Mouse (Mus musculus) stomach, embryonic 16.5 days (tissue): ENCODE results near the gene B3gnt7. TPM values are rescaled to one million over a fixed set of nuclear protein-coding genes. Genes with fewer than 3 reads are reported as not detected.

ENCODE experiments used
- ATAC-seq: fragments of 200-750 bp; cut with Nextera tagmentation; 2 replicates; pipeline ENCODE4 v1.8.0; 2017; ENCODE audit warnings: moderate number of reproducible peaks, moderate TSS enrichment; ENCODE audit not compliant: insufficient read depth, low FRiP score
- H3K27ac ChIP-seq: fragments of 300-500 bp; sonication (generic); 2 replicates; pipeline ENCODE4 v1.5.1; 2014; ENCODE audit warnings: low read length
- H3K27me3 ChIP-seq: fragments of 300-500 bp; sonication (generic); 2 replicates; pipeline ENCODE4 v1.6.1; 2014; ENCODE audit warnings: low read length, control low read depth, mixed read lengths; ENCODE audit not compliant: control insufficient read depth, insufficient read depth
- H3K36me3 ChIP-seq: fragments of 300-500 bp; sonication (generic); 2 replicates; pipeline ENCODE4 v1.6.1; 2014; ENCODE audit warnings: low read length; ENCODE audit not compliant: control insufficient read depth, insufficient read depth
- H3K4me1 ChIP-seq: fragments of 300-500 bp; sonication (generic); 2 replicates; pipeline ENCODE4 v1.6.1; 2014; ENCODE audit warnings: low read length, control low read depth, mixed read lengths; ENCODE audit not compliant: control insufficient read depth, insufficient read depth
- H3K4me2 ChIP-seq: fragments of 300-500 bp; sonication (generic); 2 replicates; pipeline ENCODE4 v1.6.1; 2014; ENCODE audit warnings: low read depth, low read length, mixed read lengths
- H3K4me3 ChIP-seq: fragments of 300-500 bp; sonication (generic); replicated peaks from 2 replicates; pipeline ENCODE4 v1.5.1; 2014; ENCODE audit warnings: mild to moderate bottlenecking, low read length
- H3K9ac ChIP-seq: fragments of 300-500 bp; sonication (generic); 2 replicates; pipeline ENCODE4 v1.6.1; 2014; ENCODE audit warnings: low read length
- H3K9me3 ChIP-seq: fragments of 300-500 bp; sonication (generic); replicated peaks from 2 replicates; pipeline ENCODE4 v1.6.1; 2016; ENCODE audit warnings: low read length, control low read depth; ENCODE audit not compliant: control insufficient read depth
- WGBS: fragments of 180-500 bp; shearing (Covaris S2); extraction: QIAGEN DNeasy Blood & Tissue Kit; methylation state at CpG from one replicate; pipeline ENCODE4 v1.1.7; 2014; 5-methylcytosine and 5-hydroxymethylcytosine counted together
- polyA plus RNA-seq: library from polyadenylated mRNA; unstranded; fragments of >200 nt; fragmentation: Nextera tagmentation; extraction: Ambion mirVana; gene quantifications from 2 replicates; pipeline ENCODE4 v1.2.1, GENCODE M21; 2015

Gene B3gnt7
- polyA plus RNA-seq, 1 experiment from 2014 or later: 4.8 TPM

DNA sequence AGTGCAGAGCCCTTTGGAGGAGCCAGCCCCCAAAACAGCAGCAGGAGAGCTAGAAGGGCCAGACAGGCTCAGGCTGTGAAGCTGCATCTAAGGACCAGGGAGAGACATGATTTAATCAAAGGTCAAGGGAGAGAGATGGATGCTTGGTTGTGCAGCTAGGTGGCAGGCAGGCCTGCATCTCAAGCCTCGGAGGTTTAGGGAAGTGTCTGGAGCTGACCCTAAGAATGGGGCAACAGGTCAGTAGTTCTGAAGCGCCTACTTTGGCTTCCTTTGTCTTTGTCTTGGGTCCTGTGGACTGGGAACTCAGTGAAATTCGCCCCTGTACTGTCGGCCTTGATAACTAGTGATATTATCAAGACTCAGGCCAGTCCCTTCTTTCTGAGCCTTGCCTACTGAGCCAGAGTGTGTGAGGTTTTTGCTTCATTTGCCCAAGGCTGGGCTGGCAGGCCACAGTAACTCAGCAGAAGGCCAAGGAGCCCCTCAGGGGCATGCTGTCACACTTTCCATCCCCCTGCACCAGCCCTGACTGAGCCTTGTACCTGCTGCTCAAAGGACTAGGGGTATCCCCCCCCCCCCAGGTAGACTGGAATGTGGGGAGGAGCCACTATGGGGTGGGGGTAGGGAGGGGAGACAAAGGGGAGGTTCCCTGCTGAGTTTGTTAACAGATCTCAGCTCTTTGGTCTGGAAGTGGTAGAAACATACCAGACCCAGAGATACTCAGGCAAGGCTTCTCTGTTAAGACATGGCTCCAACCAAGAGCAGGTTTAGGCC lies 5.4 kb downstream of the B3gnt7 start:
- Histone ChIP-seq H3K4me1 (peaks cover 6% of the 10 kb centered on the region; the same call in 1 of the 2 replicates), H3K4me2 (no peak overlapping the region), H3K4me3 (no peak overlapping the region), H3K27me3 (0 out of 2 replicates have a peak, but pooled peaks cover 6% of the 10 kb centered on the region), H3K36me3 (no peaks in the 10 kb centered on the region), H3K9ac (no peak overlapping the region), H3K9me3 (no peaks in the 10 kb centered on the region), H3K27ac (no peak overlapping the region)
- 52% methylated on average over 4 of the region's 4 CpGs for WGBS
- no peak for ATAC-seq

DNA sequence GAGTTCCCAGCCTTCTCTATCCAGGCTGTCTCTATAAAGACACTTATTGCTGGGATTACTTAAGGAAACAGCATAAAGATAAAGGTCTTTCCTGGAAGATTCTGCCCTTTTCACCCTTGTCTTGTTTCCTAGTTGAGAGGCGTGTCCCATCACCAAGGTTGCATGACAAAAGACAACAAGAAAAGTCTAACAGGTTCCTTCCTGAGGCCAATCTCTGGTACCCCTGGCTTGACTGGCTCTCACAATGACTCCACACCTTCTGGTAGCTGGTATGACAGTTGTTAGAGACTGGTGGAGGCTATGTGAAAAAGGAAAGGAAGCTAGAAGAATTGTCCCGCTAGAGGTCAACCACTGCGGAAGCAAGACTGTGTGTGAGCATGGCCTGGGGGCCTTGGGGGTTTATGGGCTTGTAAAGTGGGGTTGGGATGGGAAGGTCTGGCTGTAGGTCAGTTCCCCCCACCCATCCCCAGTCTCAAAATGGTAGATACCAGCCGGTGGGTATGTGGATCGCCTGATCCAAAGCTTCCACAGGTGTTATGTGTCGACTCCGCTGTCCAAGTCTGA lies 6.7 kb downstream of the B3gnt7 start:
- 92% methylated on average over 7 of the region's 7 CpGs for WGBS
- H3K9ac ChIP-seq: no peak overlapping the region
- no peak overlapping the region for H3K27ac ChIP-seq
- no peaks in the 10 kb centered on the region for H3K9me3 ChIP-seq
- H3K4me1 ChIP-seq: no peaks in the 10 kb centered on the region
- H3K36me3 ChIP-seq: no peaks in the 10 kb centered on the region
- ATAC-seq: no peak
- H3K27me3 ChIP-seq: 0 out of 2 replicates have a peak, but pooled peaks cover 3% of the 10 kb centered on the region
- H3K4me2 ChIP-seq: no peak overlapping the region
- H3K4me3 ChIP-seq: no peak overlapping the region

DNA sequence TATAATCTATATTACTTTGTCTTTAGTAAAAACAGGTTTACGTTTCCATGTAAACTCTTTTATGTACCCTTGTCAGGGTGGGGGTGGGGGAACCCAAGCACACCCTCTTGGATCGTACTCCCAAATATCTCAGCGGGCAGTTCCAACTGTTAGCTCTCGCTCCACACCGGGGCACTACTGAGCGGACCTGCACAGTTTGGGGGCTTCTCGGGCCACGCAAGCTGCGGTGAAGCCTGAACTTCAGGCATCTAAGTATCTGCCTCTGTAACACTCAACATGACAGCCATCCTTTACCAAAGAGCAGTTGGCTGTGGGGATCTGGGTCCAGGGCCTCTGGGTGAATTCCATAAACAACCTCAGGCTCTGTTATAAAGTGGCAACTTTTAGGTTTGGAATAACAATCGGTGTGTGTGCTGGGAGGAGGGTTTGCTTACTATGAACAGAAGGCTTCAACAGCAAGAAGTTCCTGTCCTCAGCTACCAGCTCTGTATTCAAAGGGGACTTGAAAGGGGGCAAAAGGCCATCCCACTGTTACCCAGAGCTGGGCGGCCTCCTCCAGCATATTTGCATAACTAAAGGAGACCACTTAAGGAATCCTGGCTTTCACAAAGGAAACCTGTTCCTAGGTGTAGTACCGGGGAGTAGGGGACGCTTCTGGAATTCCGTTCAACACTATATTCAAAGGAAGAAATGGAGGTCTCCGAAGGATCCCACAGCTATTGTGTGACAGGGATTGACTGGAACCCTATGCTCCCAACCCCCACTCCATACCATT lies 8.1 kb downstream of the B3gnt7 start:
- H3K4me2 ChIP-seq: no peak overlapping the region
- no peak for ATAC-seq
- 41% methylated on average over 15 of the region's 15 CpGs for WGBS
- no peak overlapping the region for H3K4me3 ChIP-seq
- H3K9me3 ChIP-seq: no peaks in the 10 kb centered on the region
- H3K27me3 ChIP-seq: no peaks in the 10 kb centered on the region
- no peaks in the 10 kb centered on the region for H3K4me1 ChIP-seq
- no peak overlapping the region for H3K27ac ChIP-seq
- no peak overlapping the region for H3K9ac ChIP-seq
- H3K36me3 ChIP-seq: no peaks in the 10 kb centered on the region

DNA sequence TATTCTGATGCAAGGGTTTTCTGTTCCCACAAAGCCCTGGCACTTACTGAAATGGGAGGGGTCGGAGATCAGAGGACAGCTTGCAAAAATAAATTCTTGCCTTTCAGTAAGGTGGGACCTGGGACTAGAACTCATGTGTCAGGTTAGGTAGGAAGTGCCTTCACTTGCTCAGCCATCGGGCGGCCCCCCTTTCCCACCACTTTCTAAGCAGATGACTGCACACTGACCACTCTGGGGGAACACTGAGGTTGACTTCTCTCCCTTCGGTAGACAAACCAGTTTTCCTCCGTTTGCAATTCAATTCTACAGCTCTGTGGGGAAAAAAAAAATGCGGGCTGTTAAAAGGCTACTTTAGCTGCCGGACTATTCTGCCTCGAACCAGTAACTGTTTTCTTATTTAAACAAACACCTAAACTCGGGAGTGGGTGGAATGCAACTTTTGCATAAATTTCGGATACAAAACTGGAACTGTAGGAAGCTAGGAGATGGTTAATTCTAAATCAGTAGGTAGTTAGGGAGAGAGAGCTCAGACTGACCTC lies 8.9 kb downstream of the B3gnt7 start:
- no peaks in the 10 kb centered on the region for H3K4me1 ChIP-seq
- H3K27ac ChIP-seq: no peak overlapping the region
- 34% methylated on average over 10 of the region's 10 CpGs for WGBS
- H3K36me3 ChIP-seq: no peaks in the 10 kb centered on the region
- H3K9me3 ChIP-seq: no peaks in the 10 kb centered on the region
- H3K4me3 ChIP-seq: no peak overlapping the region
- H3K9ac ChIP-seq: no peak overlapping the region
- ATAC-seq: no peak
- H3K4me2 ChIP-seq: no peak overlapping the region
- H3K27me3 ChIP-seq: no peaks in the 10 kb centered on the region

DNA sequence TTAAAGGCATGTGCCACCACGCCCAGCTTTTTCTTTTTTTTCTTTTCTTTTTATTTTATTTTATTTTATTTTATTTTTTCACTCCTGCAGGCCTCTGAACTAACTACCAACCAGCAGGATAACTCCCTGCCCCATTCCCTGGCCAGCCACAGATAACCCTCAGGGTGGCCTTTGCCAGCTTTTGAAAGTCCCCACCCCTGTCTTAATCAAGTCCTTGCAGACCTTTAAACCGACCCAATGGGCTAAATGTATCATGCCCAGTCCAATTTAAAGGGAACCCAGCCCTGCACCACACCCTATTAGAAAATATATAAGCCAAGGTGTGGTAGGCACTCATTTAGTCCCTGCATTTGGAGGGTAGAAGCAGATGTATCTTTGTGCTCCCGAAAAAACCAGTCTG lies 9.6 kb downstream of the B3gnt7 start:
- H3K36me3 ChIP-seq: no peaks in the 10 kb centered on the region
- 66% methylated on average over 3 of the region's 3 CpGs for WGBS
- no peak overlapping the region for H3K4me3 ChIP-seq
- ATAC-seq: no peak
- no peaks in the 10 kb centered on the region for H3K9me3 ChIP-seq
- no peaks in the 10 kb centered on the region for H3K27me3 ChIP-seq
- H3K9ac ChIP-seq: no peak overlapping the region
- no peaks in the 10 kb centered on the region for H3K4me1 ChIP-seq
- H3K27ac ChIP-seq: no peak overlapping the region
- no peak overlapping the region for H3K4me2 ChIP-seq

DNA sequence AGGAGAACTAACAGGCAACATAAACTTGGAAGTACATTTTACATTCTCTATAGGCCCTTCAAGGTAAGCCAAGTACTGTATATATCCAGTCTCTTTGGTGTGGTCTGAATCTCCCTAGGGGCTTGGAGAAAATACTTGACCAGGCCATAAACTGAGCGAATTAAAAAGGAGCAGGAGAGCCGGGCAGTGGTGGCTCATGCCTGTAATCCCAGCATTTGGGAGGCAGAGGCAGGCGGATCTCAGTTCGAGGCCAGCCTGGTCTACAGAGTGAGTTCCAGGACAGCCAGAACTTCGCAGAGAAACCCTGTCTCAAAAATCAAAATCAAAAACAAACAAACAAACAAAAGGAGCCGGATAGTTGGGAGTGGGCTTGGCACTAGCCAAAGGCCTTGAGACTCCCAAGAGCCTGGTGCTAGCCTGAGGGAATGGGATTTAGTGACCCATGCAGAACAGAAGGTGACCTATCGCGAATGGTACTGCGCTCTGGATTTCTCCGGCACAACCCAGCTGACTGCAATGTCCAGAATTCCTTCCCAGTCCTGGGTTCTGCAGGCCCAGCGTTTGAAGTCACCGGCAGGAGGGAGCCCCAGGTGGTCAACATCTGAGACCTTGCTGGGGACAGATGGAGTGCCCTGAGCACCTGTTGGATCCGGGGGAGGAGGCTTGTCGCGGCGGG lies 10.6 kb downstream of the B3gnt7 start:
- Histone ChIP-seq H3K27me3 (no peaks in the 10 kb centered on the region), H3K4me2 (no peak overlapping the region), H3K36me3 (no peaks in the 10 kb centered on the region), H3K9ac (no peak overlapping the region), H3K9me3 (no peaks in the 10 kb centered on the region), H3K4me3 (no peak overlapping the region), H3K4me1 (no peaks in the 10 kb centered on the region), H3K27ac (no peak overlapping the region)
- ATAC-seq: no peak
- WGBS: 55% methylated on average over 16 of the region's 16 CpGs

DNA sequence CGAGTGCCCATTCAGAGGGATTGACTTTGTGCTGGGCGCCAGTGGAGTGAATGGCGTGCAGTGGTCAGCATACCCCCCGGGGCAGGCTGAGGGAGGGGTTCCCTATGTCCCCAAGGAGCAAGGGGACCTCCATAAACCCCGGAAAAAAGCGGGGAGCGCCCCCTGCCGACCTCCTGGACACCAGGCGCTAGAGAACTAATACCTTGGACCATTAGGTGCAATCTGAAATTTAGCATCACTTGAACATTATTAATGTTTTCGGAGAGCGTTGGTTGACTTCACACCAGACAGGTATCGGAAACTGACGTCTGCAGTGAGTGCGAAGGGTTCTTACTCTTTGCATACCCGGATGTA lies 11.1 kb downstream of the B3gnt7 start:
- no peaks in the 10 kb centered on the region for H3K4me1 ChIP-seq
- no peak overlapping the region for H3K4me2 ChIP-seq
- H3K4me3 ChIP-seq: no peak overlapping the region
- ATAC-seq: no peak
- H3K9ac ChIP-seq: no peak overlapping the region
- H3K27me3 ChIP-seq: no peaks in the 10 kb centered on the region
- 30% methylated on average over 15 of the region's 15 CpGs for WGBS
- no peak overlapping the region for H3K27ac ChIP-seq
- H3K9me3 ChIP-seq: no peaks in the 10 kb centered on the region
- H3K36me3 ChIP-seq: no peaks in the 10 kb centered on the region

DNA sequence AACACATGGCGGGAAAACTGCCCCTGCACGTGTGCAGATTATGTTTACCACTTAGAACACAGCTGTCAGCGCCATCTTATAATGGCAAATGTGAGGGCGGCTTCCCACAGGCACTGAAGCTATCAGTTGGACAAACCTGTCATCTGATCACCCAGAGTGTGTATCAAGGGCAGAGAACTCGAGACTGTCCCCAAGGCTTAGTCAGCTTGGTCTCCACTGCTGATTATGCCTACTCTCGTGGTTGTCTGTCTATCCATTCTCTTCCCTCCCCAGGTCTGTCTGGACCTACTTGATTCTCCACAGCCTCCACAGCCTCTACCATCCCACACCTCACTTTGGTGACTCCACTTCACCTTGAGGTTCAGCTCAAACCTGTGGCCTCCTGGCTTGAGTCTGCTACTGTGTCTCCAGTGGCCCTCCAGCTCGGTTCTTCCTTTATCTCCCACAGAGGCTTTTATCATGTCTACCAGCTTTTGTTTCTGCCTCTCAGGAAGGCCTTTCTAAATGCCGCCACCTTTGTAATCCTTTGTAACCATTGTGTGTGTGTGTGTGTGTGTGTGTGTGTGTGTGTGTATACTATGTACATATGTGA lies 18.3 kb downstream of the B3gnt7 start:
- 88% methylated on average over 6 of the region's 8 CpGs for WGBS
- no peak overlapping the region for H3K27ac ChIP-seq
- H3K27me3 ChIP-seq: no peaks in the 10 kb centered on the region
- no peak overlapping the region for H3K4me3 ChIP-seq
- no peaks in the 10 kb centered on the region for H3K36me3 ChIP-seq
- no peaks in the 10 kb centered on the region for H3K9me3 ChIP-seq
- no peak overlapping the region for H3K9ac ChIP-seq
- H3K4me1 ChIP-seq: no peaks in the 10 kb centered on the region
- H3K4me2 ChIP-seq: no peak overlapping the region
- no peak for ATAC-seq
